Mouse (Mus musculus): ENCODE measurements around the gene Ascc1. TPM values are rescaled to one million over a fixed set of nuclear protein-coding genes. Genes with fewer than 3 reads are reported as not detected.

Ascc1 gene
- polyA plus RNA-seq (2017; shearing (Covaris generic)) = 43.8 TPM

DNA sequence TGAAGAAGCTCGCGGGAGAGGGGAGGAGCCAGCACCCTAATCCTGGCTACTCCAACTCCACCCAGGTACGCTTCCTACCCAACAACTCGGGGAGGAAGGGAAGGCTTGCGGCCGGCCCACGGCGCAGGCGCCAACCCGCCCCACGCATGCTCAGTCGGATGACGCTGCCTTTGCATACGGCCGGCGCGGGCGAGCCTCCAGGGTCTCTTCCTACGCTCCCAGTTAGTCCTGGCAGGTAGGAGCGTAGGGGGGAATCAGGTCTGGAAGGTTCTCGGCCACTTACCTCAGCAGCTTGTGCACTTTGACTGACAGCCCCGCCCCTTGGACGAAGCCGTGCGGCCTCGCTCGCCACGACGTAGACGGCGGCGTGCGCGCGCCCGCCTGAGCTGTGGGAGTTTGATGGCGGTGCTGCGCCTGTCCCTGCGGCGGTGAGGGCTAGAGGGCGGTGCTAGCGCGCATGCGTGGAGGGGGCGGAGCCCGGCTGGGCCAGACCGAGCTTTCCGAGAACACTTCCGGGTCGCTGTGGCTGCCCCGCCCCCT lies at the start of gene Ascc1, which contains the start of gene Anapc16:
Gene Ascc1, plus strand, starts transcription at position 133 of the 540 bp plus-strand sequence.
Gene Anapc16, minus strand, starts transcription at position 463 of the 540 bp plus-strand sequence.

DNA sequence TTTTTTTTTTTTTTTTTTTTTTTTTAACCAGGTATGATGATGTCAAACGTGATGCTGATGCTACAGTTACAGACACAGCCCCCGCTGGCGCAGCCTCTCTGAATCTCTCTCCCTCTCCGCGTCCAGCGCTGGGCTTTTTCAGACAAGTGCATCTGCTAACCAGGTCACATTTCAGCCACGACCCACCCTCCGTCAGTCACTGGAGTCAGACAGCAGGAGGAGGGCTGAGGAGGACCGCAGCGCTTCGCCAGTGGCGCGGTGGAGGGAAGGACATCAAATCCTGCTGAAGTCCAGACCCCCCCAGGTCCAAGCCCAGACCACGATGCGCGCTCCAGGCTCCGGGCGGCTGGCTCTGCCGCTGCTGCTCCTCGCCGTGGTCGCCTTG lies 103.5 kb downstream of the Ascc1 start, which contains the start of gene Spock2:
Gene Spock2, plus strand, starts transcription at position 74 of the 385 bp plus-strand sequence.

Other genes with a start within 250 kb of the Ascc1 start
- 14.4 TPM for gene Dnajb12, start 123.2 kb upstream of the Ascc1 start, polyA plus RNA-seq (2017; shearing (Covaris generic))
- gene Ddit4, start 51.0 kb upstream of the Ascc1 start, polyA plus RNA-seq (2017; shearing (Covaris generic)) = 70.3 TPM
- gene Anapc16, start 330 bp downstream of the Ascc1 start, polyA plus RNA-seq (2017; shearing (Covaris generic)) = 117 TPM
- gene Spock2, start 103.4 kb downstream of the Ascc1 start, polyA plus RNA-seq (2017; shearing (Covaris generic)) = 4.6 TPM
- 0.31 TPM for gene Chst3, start 216.5 kb downstream of the Ascc1 start, polyA plus RNA-seq (2017; shearing (Covaris generic))

Data from CD4-positive, CD25-positive, alpha-beta regulatory T cell (primary cell).